Mouse (Mus musculus): ENCODE measurements at regions not wholly inside any gene's neighbourhood (a gene's known extent, or its start where the extent isn't known, plus 50 kb on each side); places are given as distances from the start of the nearest gene placed in this dataset.

- TF ChIP-seq CTCF (IDR thresholded peaks at IDR 0.05 in 2 of 3, conservative IDR thresholded peaks at IDR 0.05 in 1 of 3; ENCODE audit: control insufficient read depth in 1 of 3, insufficient read depth in 1 of 3, low read depth in 2 of 3, low read length in 3 of 3, poor library complexity in 1 of 3, severe bottlenecking in 1 of 3): no peak
- TF ChIP-seq CHD1 (IDR thresholded peaks at IDR 0.05; ENCODE audit: low read depth, low read length): no peak
- TF ChIP-seq EP300 (IDR thresholded peaks at IDR 0.05; ENCODE audit: low read depth in 1 of 2, low read length in 2 of 2): no peak
- TF ChIP-seq MYC (IDR thresholded peaks at IDR 0.05; ENCODE audit: low read depth, low read length): no peak
- TF ChIP-seq RAD21 (IDR thresholded peaks at IDR 0.05; ENCODE audit: low read depth, low read length): no peak
- TF ChIP-seq TBP (IDR thresholded peaks at IDR 0.05; ENCODE audit: low read depth, low read length): no peak
- no peak for TF ChIP-seq POLR2AphosphoS5 (IDR thresholded peaks at IDR 0.05; ENCODE audit: borderline replicate concordance, low read depth, low read length)
Measured at GRCm38 (mm10) chr15:62421073-62421851, 1423.7 kb downstream of the Gsdmc2 start.
